Mouse (Mus musculus) MEL (cell line): ENCODE measurements around the gene Stk4.

Experiments
- CTCF ChIP-seq, 3 experiments: IDR thresholded peaks in 2 of 3; conservative IDR thresholded peaks in 1 of 3; 2 replicates each; pipeline ENCODE4 v1.5.1; 2011 to 2012; ENCODE audit warnings: low read length in 3 of 3, low read depth in 2 of 3, mild to moderate bottlenecking in 2 of 3, improper control_type of control experiment in 1 of 3, inconsistent platforms in 1 of 3, mixed read lengths in 1 of 3, moderate library complexity in 1 of 3; ENCODE audit not compliant: control insufficient read depth in 1 of 3, insufficient read depth in 1 of 3, poor library complexity in 1 of 3, severe bottlenecking in 1 of 3
- MXI1 ChIP-seq: IDR thresholded peaks from 2 replicates; pipeline ENCODE4 v1.6.1; 2011; ENCODE audit warnings: mild to moderate bottlenecking, low read depth, low read length, improper control_type of control experiment
- MYC ChIP-seq: IDR thresholded peaks from 2 replicates; pipeline ENCODE4 v1.6.1; 2011; ENCODE audit warnings: low read depth, mild to moderate bottlenecking, low read length, improper control_type of control experiment, moderate library complexity
- POLR2A ChIP-seq, 2 experiments: IDR thresholded peaks; 2 replicates each; pipeline ENCODE4 v1.6.1; 2011 to 2012; ENCODE audit warnings: low read length in 2 of 2, mild to moderate bottlenecking in 2 of 2, control low read depth in 1 of 2, improper control_type of control experiment in 1 of 2, low read depth in 1 of 2, moderate library complexity in 1 of 2; ENCODE audit not compliant: control insufficient read depth in 1 of 2, insufficient read depth in 1 of 2, poor library complexity in 1 of 2
- RAD21 ChIP-seq: IDR thresholded peaks from 2 replicates; pipeline ENCODE4 v1.6.1; 2011; ENCODE audit warnings: mild to moderate bottlenecking, low read depth, low read length, improper control_type of control experiment
- TAL1 ChIP-seq: IDR thresholded peaks from 2 replicates; pipeline ENCODE4 v1.6.1; 2012; ENCODE audit warnings: mild to moderate bottlenecking, inconsistent platforms, low read length, moderate library complexity, mixed read lengths
- TCF12 ChIP-seq: IDR thresholded peaks from 2 replicates; pipeline ENCODE4 v1.6.1; 2014; ENCODE audit warnings: low read depth, mild to moderate bottlenecking, inconsistent platforms, low read length, improper control_type of control experiment, moderate library complexity
- ZC3H11A ChIP-seq: IDR thresholded peaks from 2 replicates; pipeline ENCODE4 v1.6.1; 2012; ENCODE audit warnings: low read depth, mild to moderate bottlenecking, inconsistent platforms, low read length, improper control_type of control experiment

GRCm38 (mm10) chr2:164098603-164099250 lies 28.6 kb downstream of the Stk4 start:
- TF ChIP-seq MXI1, result no peak
- TF ChIP-seq RAD21, result no peak
- no peak for TF ChIP-seq CTCF (IDR thresholded peaks at IDR 0.05 in 2 of 3, conservative IDR thresholded peaks at IDR 0.05 in 1 of 3; ENCODE audit: control insufficient read depth in 1 of 3, insufficient read depth in 1 of 3, low read depth in 2 of 3, low read length in 3 of 3, poor library complexity in 1 of 3, severe bottlenecking in 1 of 3)
- TF ChIP-seq TCF12, result no peak
- TF ChIP-seq MYC, result no peak
- no peak for TF ChIP-seq ZC3H11A
- no peak for TF ChIP-seq TAL1
- TF ChIP-seq POLR2A (IDR thresholded peaks at IDR 0.05; ENCODE audit: control insufficient read depth in 1 of 2, insufficient read depth in 1 of 2, low read depth in 1 of 2, low read length in 2 of 2, poor library complexity in 1 of 2), result no peak
